Mouse (Mus musculus): Measurements from ENCODE around the gene Gm44805. TPM values are rescaled to one million over a fixed set of nuclear protein-coding genes. Genes with fewer than 3 reads are reported as not detected.

Gm44805 gene
- not detected for polyA plus RNA-seq (2014; fragmentation: Illumina TruSeq; extraction: RNeasy Lipid Tissue Mini Kit (QIAGEN cat#74804); ENCODE audit: low replicate concordance)

GRCm38 (mm10) chr7:19681202-19681694 is at the start of gene Gm44805, which contains the start of gene Apoc4:
Gene Gm44805 (minus strand): TSS chr7:19681423.
Gene Apoc4 (minus strand): TSS chr7:19681479.

DNA sequence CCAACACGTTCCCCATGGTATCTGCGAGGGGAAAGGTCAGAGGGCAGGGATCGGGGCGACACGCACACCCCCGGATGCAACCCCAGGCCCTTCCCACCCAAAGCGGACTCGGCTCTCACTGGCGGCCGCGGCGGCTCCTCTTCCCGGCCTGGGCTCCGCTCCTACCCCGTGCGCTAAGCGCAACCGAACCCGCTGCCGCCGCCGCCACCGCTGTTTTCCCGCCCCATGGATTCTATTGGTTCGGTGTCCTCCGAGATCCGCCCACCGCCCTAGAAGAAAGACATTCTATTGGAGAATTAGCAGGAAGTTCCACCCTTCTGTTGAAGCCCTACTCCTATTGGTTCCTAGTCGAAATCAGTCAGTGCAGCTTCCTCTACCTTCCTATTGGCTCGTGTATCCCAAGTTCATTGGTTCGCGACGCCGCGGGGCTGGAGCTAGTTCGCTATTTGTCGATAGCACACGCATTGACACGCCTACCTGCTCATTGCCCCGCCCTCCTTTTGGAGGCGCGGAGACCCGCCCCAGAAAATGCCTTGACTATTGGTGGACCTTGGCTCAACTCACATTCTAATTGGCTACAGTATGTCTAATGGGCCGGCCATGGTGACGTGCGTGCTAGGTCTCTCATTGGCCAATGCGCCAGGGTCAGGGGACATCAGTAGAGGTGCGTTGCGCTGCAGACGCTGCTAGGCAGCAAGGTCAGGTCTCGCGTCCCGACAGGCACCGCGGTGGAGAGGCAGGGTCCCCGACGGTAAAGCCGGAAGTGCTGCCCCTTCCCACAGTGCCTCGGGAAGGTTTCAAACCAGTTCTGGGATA is 34.2 kb upstream of the Gm44805 start, which contains the start of gene Tomm40:
TSS of gene Tomm40 (minus strand) at position 200 of the 816 bp plus-strand sequence.

DNA sequence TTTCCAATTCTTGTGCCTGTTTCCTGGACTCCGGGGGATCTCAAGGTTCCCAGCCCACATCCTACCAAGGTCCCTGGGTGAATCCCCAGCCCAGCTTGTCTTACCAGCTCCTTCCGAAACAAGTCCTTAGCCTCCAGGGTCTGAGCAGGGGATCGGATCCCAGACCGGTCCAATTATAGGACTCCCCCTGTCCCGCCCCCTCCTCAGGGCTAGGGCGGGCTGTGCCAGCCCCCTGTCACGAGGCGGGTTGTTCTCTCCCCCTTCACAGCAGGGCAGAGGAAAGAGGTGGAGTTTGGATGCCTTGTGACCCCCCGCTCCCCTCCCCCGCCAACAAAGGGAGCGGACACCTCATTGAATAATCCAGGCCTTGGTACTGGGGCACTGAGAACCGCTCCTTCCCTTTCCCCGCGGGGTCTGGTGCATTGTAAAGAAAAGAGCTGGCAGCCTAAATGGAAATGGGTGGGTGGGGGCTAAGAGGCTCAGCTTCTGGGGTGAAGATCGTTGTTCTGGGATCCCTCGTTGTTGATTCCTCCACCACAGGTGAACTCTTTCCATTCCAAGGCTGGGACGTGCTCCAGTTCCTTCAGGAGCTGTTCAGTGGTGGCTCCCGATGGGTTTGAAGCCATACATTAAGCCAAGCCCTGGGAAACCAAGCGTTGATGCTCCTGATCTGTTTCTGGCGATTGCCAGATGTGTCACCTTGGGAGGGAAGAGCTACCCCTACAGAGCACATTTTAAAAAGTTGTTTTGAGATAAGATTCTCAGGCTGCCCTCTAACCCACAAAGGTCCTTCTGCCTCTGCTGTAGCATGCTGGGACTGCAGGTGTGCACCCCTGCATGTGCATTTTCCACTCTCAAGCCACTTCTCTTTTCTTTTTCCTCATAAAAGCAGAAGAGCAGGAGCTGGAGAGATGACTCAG is 17.9 kb upstream of the Gm44805 start, which contains the start of gene Apoe:
TSS of gene Apoe (minus strand) at position 282 of the 920 bp plus-strand sequence.

DNA sequence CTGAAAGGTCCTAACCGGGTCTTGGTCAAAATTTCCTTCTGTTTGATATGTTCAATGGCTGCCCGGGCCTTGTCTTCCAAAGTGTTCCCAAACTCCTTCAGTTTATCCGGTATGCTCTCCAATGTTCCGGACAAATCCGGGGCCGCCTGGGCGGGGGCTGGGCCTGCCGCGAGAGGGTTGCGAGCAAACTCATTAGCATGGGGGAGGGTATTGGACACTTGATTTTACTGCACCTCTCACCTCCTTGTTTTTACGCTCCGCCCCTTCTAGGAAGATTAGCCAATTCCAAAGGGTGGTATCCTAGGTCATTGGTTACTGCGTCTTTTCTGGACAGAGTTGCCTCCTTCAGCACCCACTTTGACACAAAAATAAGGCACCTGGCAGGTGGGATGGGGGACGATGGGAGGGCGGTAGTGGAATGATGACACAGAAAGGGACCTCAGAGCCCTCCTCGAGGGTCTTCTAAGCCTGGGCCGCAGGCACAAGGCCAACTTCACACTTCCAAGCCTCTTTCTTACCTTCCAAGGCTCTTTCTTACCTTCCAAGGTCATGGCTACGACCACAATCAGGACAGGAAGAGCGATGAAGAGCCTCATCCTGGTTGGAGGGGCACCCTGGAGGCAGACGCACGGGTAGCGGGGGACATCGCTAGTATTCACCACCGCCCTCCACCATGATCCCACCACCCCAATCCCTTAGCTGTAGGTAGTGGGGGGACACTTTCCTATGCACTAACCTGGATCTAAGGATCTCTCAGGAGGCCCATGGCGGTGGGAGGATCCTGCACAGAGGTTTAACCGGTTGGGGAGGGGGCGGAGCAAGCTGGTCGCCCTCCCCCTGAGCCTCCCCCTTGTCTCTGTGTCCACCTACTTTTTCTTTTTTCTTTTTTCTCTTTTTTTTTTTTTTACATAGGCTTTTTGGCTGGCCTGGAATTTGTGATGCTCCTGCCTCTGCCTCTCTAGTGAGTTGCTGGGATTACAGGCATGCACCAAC is 10.9 kb upstream of the Gm44805 start, which contains the start of gene Apoc1:
TSS of gene Apoc1 (minus strand) at position 788 of the 993 bp plus-strand sequence.

DNA sequence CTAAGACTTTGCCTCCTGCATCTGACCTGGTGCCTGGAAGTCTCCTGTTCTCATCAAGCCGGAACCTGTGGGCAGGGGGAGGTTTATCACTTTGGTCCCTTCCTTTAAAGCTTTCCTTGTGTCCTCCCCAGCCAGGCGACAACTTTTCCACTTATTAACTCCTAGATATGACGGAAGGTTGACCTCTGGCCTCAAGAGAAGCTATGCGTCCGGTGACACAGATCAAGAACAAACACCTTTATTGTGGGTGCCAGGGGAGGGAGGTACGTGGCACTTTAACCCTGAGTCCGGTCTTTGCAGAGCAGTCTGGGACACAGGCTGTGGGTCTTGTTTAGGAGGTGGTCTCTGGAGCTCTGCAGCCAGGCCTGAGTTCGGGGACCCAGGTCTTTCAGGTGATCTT is 3.4 kb downstream of the Gm44805 start, which contains the start of gene Apoc2:
TSS of gene Apoc2 (minus strand) at position 70 of the 400 bp plus-strand sequence.

DNA sequence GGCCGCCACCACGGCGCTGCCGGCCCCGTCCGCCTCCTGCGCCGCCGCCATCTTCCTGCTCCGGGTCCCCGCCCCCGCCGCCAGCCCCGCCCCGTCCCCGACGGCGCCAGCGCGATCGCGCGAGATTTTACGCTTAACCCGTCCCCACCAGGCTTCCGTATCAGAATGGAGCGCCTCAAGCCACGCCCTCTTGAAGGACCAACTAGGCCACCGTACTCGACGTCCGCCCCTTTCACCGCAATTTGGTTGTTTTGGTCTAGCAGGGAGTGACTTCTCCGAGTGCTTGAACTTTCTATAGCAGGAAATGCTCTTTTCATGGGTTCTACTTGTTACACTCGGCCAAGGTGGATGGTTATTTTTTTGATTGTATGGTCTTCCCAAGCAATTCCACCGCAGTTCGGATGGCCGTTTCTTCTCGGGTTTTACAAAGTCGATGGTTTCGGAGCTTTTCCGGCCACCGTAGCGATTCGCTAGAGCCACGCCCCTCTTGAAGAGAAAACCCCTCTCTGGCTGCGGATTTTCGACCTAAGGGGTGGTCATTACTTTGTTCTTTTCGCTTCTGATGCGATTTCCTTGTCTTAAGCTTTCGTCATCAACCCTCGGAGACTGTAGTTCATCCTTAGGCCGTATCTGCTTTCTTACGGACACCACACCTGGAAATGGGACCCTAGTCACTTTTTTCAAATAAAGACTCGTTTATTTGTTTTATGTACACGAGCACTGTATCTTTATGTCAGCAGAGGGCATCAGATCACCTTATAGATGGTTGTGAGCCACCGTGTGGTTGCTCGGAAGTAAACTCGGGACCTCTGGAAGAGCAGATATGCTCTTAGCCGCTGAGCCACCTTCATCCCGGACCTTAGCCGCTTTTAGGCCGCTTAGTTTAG is 16.0 kb downstream of the Gm44805 start, which contains the start of gene Clptm1:
TSS of gene Clptm1 (minus strand) at position 79 of the 887 bp plus-strand sequence.

DNA sequence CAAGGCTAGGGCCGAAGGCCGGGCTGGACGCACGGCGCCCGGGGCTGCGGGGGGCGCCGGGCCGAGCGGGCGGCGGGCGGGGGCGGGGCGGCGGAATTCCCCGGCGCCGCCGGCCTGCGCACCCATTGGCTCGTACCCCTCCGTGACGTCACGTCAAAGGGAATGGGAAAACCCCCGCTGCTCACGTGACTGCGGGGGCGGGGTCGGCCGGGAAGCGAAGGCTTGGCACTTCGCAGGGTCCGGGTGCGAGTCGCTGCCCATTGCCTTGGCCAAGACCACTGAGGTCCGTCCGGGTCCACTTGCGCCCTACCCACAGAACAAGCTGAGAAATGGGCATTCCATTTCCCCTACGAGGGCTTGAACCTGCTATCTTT is 51.9 kb downstream of the Gm44805 start, which contains the start of gene Relb:
TSS of gene Relb (minus strand) at position 78 of the 374 bp plus-strand sequence.

Other genes with a start within 250 kb of the Gm44805 start
- gene Mark4, start 222.6 kb downstream of the Gm44805 start, polyA plus RNA-seq (2014; fragmentation: Illumina TruSeq; extraction: RNeasy Lipid Tissue Mini Kit (QIAGEN cat#74804); ENCODE audit: low replicate concordance) = 0.19 TPM
- gene Exoc3l2, start 218.1 kb downstream of the Gm44805 start, polyA plus RNA-seq (2014; fragmentation: Illumina TruSeq; extraction: RNeasy Lipid Tissue Mini Kit (QIAGEN cat#74804); ENCODE audit: low replicate concordance) = not detected
- gene Bloc1s3, start 173.1 kb downstream of the Gm44805 start, polyA plus RNA-seq (2014; fragmentation: Illumina TruSeq; extraction: RNeasy Lipid Tissue Mini Kit (QIAGEN cat#74804); ENCODE audit: low replicate concordance) = 3.4 TPM
- gene Trappc6a, start 173.0 kb downstream of the Gm44805 start, polyA plus RNA-seq (2014; fragmentation: Illumina TruSeq; extraction: RNeasy Lipid Tissue Mini Kit (QIAGEN cat#74804); ENCODE audit: low replicate concordance) = not detected
- gene Nkpd1, start 163.6 kb downstream of the Gm44805 start, polyA plus RNA-seq (2014; fragmentation: Illumina TruSeq; extraction: RNeasy Lipid Tissue Mini Kit (QIAGEN cat#74804); ENCODE audit: low replicate concordance) = not detected
- gene Ppp1r37, start 118.3 kb downstream of the Gm44805 start, polyA plus RNA-seq (2014; fragmentation: Illumina TruSeq; extraction: RNeasy Lipid Tissue Mini Kit (QIAGEN cat#74804); ENCODE audit: low replicate concordance) = 0.22 TPM
- gene Zfp296, start 104.1 kb downstream of the Gm44805 start, polyA plus RNA-seq (2014; fragmentation: Illumina TruSeq; extraction: RNeasy Lipid Tissue Mini Kit (QIAGEN cat#74804); ENCODE audit: low replicate concordance) = not detected
- gene Gemin7, start 103.8 kb downstream of the Gm44805 start, polyA plus RNA-seq (2014; fragmentation: Illumina TruSeq; extraction: RNeasy Lipid Tissue Mini Kit (QIAGEN cat#74804); ENCODE audit: low replicate concordance) = 6.5 TPM
- 3.5 TPM for gene Clasrp, start 76.9 kb downstream of the Gm44805 start, polyA plus RNA-seq (2014; fragmentation: Illumina TruSeq; extraction: RNeasy Lipid Tissue Mini Kit (QIAGEN cat#74804); ENCODE audit: low replicate concordance)
- gene Relb, start 52.0 kb downstream of the Gm44805 start, polyA plus RNA-seq (2014; fragmentation: Illumina TruSeq; extraction: RNeasy Lipid Tissue Mini Kit (QIAGEN cat#74804); ENCODE audit: low replicate concordance) = 3.6 TPM
- gene Clptm1, start 16.4 kb downstream of the Gm44805 start, polyA plus RNA-seq (2014; fragmentation: Illumina TruSeq; extraction: RNeasy Lipid Tissue Mini Kit (QIAGEN cat#74804); ENCODE audit: low replicate concordance) = 5.2 TPM
- 21.6 TPM for gene Apoc2, start 3.5 kb downstream of the Gm44805 start, polyA plus RNA-seq (2014; fragmentation: Illumina TruSeq; extraction: RNeasy Lipid Tissue Mini Kit (QIAGEN cat#74804); ENCODE audit: low replicate concordance)
- not detected for gene Apoc4, start 56 bp upstream of the Gm44805 start, polyA plus RNA-seq (2014; fragmentation: Illumina TruSeq; extraction: RNeasy Lipid Tissue Mini Kit (QIAGEN cat#74804); ENCODE audit: low replicate concordance)
- gene Apoc1, start 11.2 kb upstream of the Gm44805 start, polyA plus RNA-seq (2014; fragmentation: Illumina TruSeq; extraction: RNeasy Lipid Tissue Mini Kit (QIAGEN cat#74804); ENCODE audit: low replicate concordance) = not detected
- gene Apoe, start 17.8 kb upstream of the Gm44805 start, polyA plus RNA-seq (2014; fragmentation: Illumina TruSeq; extraction: RNeasy Lipid Tissue Mini Kit (QIAGEN cat#74804); ENCODE audit: low replicate concordance) = 2.3 TPM
- gene Tomm40, start 34.0 kb upstream of the Gm44805 start, polyA plus RNA-seq (2014; fragmentation: Illumina TruSeq; extraction: RNeasy Lipid Tissue Mini Kit (QIAGEN cat#74804); ENCODE audit: low replicate concordance) = 0.93 TPM
- gene Nectin2, start 69.1 kb upstream of the Gm44805 start, polyA plus RNA-seq (2014; fragmentation: Illumina TruSeq; extraction: RNeasy Lipid Tissue Mini Kit (QIAGEN cat#74804); ENCODE audit: low replicate concordance) = 5.7 TPM
- not detected for gene Bcam, start 89.6 kb upstream of the Gm44805 start, polyA plus RNA-seq (2014; fragmentation: Illumina TruSeq; extraction: RNeasy Lipid Tissue Mini Kit (QIAGEN cat#74804); ENCODE audit: low replicate concordance)
- 3.7 TPM for gene Cblc, start 115.4 kb upstream of the Gm44805 start, polyA plus RNA-seq (2014; fragmentation: Illumina TruSeq; extraction: RNeasy Lipid Tissue Mini Kit (QIAGEN cat#74804); ENCODE audit: low replicate concordance)
- 1.2 TPM for gene Bcl3, start 141.3 kb upstream of the Gm44805 start, polyA plus RNA-seq (2014; fragmentation: Illumina TruSeq; extraction: RNeasy Lipid Tissue Mini Kit (QIAGEN cat#74804); ENCODE audit: low replicate concordance)
- not detected for gene Gm19345, start 170.6 kb upstream of the Gm44805 start, polyA plus RNA-seq (2014; fragmentation: Illumina TruSeq; extraction: RNeasy Lipid Tissue Mini Kit (QIAGEN cat#74804); ENCODE audit: low replicate concordance)
- not detected for gene Ceacam16, start 179.9 kb upstream of the Gm44805 start, polyA plus RNA-seq (2014; fragmentation: Illumina TruSeq; extraction: RNeasy Lipid Tissue Mini Kit (QIAGEN cat#74804); ENCODE audit: low replicate concordance)
- not detected for gene Ceacam19, start 206.5 kb upstream of the Gm44805 start, polyA plus RNA-seq (2014; fragmentation: Illumina TruSeq; extraction: RNeasy Lipid Tissue Mini Kit (QIAGEN cat#74804); ENCODE audit: low replicate concordance)
- 22.6 TPM for gene Pvr, start 239.7 kb upstream of the Gm44805 start, polyA plus RNA-seq (2014; fragmentation: Illumina TruSeq; extraction: RNeasy Lipid Tissue Mini Kit (QIAGEN cat#74804); ENCODE audit: low replicate concordance)

Measured in small intestine, adult 10 weeks (tissue).